Mouse (Mus musculus): ENCODE measurements around the gene Gm5072.
"Not testable (repeated sequence)": the region's sequence is repeated elsewhere in the genome, so short reads cannot be mapped to it uniquely, and the experiment has no call there.

The Gm5072 gene

DNA sequence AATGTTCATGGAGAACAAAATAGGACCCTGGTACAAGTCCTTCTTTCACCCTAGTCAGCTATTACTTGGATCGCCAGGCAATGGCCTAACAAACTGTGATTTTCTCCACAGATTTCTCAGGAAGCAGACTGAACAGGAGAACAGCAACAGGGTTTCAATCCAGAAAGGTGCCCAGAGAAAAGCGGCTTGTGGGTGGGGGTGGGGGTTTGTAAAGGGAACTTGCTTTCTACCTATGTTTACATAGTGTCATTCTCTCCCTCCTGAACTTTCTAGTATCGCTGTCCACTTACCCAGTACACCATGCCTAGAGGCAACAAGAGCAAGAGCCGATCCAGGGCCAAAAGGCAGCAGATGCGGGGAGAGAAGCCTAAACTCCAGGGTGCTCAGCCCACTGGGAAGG is at the start of gene Gm5072:
Gm5072 (plus strand) TSS at position 301 of the 400 bp plus-strand sequence.
- not testable (repeated sequence) for DNase-seq
